Mouse (Mus musculus): ENCODE measurements at regions not wholly inside any gene's neighbourhood (a gene's known extent, or its start where the extent isn't known, plus 50 kb on each side); places are given as distances from the start of the nearest gene placed in this dataset.

- DNase-seq (ENCODE audit: low spot score in 2 of 2): no peak
Measured at GRCm38 (mm10) chr1:163190841-163191240, 105.4 kb upstream of the Mroh9 start.

- DNase-seq (ENCODE audit: low spot score in 2 of 2): no peak
Measured at GRCm38 (mm10) chr1:163181851-163182250, 96.4 kb upstream of the Mroh9 start.

- no peak for DNase-seq (ENCODE audit: low spot score in 2 of 2)
Measured at GRCm38 (mm10) chr1:163177011-163177410, 91.5 kb upstream of the Mroh9 start.

GRCm38 (mm10) chr1:163167051-163167450, 81.6 kb upstream of the Mroh9 start:
- DNase-seq (ENCODE audit: low spot score in 2 of 2): no peak

GRCm38 (mm10) chr1:163163636-163164035, 78.2 kb upstream of the Mroh9 start:
- DNase-seq (ENCODE audit: low spot score in 2 of 2): no peak

GRCm38 (mm10) chr1:163159911-163160310, 74.4 kb upstream of the Mroh9 start:
- DNase-seq (ENCODE audit: low spot score in 2 of 2): no peak

- no peak for DNase-seq (ENCODE audit: low spot score in 2 of 2)
Measured at GRCm38 (mm10) chr1:163158491-163158890, 73.0 kb upstream of the Mroh9 start.

GRCm38 (mm10) chr1:163150203-163150855, 64.9 kb upstream of the Mroh9 start:
- peak; percentile 69 to 87 for DNase-seq (ENCODE audit: low spot score in 2 of 2)

- DNase-seq (ENCODE audit: low spot score in 2 of 2): no peak
Measured at GRCm38 (mm10) chr1:163146641-163147040, 61.2 kb upstream of the Mroh9 start.

- no peak for DNase-seq (ENCODE audit: low spot score in 2 of 2)
Measured at GRCm38 (mm10) chr1:163143113-163143512, 57.6 kb upstream of the Mroh9 start.

- no peak for DNase-seq (ENCODE audit: low spot score in 2 of 2)
Measured at GRCm38 (mm10) chr1:163141471-163141870, 56.0 kb upstream of the Mroh9 start.

GRCm38 (mm10) chr1:163138179-163138578, 52.7 kb upstream of the Mroh9 start:
- DNase-seq (ENCODE audit: low spot score in 2 of 2): no peak

Data from layer of hippocampus, adult 18-20 months (tissue).